Mouse (Mus musculus) lung, postnatal 25 days (tissue): ENCODE data around the gene Krt76.

ENCODE experiments used
- DNase-seq: peaks from one replicate; pipeline ENCODE4 v3.0.0; 2022; ENCODE audit warnings: low spot score

Gene Krt76

GRCm38 (mm10) chr15:101892820-101893219 is at the start of gene Krt76:
Krt76 (minus strand) TSS chr15:101892920.
- DNase-seq = no peak

- DNase-seq = no peak
These were observed 49.2 kb upstream of the Krt76 start for GRCm38 (mm10) chr15:101941948-101942347.

- DNase-seq = no peak
These were observed 47.6 kb upstream of the Krt76 start, which contains the start of gene Krt79 for GRCm38 (mm10) chr15:101940274-101940829. Krt79 (minus strand) TSS chr15:101940324.

DNA sequence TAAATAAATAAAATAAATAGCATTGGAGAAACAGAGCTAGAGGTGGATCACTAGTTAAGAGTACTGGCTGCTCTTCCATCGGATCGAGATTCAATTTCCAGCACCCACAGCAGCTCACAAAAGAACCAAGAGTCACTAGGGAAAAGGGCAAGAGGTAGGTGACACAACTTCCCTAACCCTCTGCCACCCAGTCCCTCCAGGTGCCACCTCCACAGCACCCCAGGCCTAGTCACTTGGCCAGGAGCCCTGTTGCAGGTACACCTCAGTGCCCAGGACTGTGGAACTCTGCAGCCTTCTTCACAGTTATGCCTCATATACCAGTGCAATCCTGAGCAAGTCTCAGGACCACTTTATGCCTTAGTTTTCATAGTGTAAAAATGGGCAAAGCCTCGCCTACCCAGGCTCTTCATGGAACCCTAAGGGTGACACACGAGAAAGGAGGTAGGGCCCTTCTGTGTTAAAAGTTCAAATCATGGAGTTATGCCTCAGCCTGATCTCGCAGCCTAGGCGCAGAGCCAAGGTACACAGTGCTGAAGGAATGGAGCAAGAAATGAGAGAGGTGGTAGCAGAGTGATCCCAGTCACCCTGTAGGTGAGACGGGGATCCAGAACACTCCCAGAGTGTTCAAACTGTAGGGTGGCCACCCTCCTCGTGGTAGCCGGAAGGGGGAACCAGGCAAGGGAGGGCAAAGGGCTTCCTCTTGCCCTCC is 46.0 kb upstream of the Krt76 start:
- no peak for DNase-seq

- no peak for DNase-seq
These were observed 40.3 kb upstream of the Krt76 start for GRCm38 (mm10) chr15:101933024-101933423.

- peak; percentile 55 for DNase-seq
These were observed 36.9 kb upstream of the Krt76 start for GRCm38 (mm10) chr15:101929666-101930065.

DNA sequence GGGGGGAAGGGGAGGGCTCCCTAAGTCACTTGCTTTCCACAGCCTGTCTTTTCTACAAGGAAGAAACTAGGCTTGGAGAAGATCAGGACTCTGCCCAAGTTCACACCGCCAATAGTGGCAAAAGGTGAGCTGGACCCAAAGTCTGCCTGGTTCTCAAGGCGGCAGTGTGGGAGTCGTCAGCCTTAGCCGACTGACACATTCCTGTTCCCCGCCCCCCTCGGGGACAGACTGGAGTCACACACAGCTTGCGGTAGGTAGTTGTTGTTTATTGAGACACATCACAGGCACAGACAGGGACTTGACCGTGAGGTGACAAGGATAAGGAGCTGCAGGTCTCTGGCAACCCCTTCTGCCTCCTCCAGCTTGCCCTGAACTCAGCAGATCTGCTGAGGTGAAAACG is 36.4 kb upstream of the Krt76 start:
- no peak for DNase-seq

DNA sequence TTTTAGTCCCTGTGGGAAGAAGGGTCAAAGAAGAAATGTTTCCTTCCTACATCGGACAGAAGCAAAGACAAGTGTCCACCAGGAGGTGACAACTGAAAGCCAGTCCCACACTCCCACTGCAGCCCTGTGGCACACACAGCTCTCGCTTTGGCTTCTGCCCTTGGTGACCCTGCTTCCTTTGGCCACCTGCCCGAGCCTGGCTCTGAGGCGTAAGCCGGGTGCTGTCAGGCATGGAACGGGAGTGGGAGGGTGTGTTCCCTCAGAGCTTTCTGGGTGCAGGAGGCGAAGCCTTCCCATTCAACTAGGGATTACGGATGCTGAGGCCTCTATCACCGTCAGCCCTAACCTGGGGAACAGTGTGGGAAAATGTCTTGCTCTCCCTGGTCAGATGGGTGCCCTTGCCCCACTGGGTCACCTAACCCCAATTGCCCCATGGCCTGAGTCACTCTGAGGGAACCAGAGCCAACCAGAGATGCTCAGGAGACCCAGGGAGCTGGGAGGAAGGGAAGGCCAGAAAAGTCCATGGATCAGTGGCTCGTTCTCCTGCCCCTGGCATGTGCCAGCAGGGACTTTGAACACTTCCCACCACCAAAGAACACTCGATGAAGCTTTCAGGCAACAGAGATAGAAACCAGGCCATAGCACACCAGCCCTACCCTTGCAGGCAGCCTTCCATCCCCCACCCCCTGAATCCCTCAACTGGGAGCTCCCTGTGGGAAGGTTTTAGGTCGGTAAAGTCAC is 34.8 kb upstream of the Krt76 start:
- DNase-seq = no peak

GRCm38 (mm10) chr15:101925041-101925440 is 32.3 kb upstream of the Krt76 start:
- no peak for DNase-seq

- no peak for DNase-seq
These were observed 31.9 kb upstream of the Krt76 start, which contains the start of gene Krt4 for GRCm38 (mm10) chr15:101924635-101925034. Krt4 (minus strand) TSS chr15:101924735.

DNA sequence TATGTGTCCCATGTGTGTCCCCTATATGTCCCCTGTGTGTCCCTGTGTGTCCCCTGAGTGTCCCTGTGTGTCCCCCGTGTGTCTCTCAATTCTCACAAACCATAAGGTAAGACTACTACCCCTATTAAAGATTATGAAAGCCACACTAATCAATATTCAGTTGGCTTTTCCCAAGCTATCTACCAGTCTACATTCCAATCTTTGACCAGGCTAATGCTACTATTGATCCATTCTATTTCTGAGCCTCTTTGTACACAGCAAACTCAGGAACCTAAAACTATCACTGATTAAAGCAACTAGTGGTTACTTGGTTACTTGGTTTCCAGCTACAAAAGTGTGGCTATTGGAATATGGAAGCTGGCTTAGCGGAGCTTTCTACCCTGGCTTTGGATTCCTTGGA is 29.6 kb upstream of the Krt76 start:
- DNase-seq = no peak

DNA sequence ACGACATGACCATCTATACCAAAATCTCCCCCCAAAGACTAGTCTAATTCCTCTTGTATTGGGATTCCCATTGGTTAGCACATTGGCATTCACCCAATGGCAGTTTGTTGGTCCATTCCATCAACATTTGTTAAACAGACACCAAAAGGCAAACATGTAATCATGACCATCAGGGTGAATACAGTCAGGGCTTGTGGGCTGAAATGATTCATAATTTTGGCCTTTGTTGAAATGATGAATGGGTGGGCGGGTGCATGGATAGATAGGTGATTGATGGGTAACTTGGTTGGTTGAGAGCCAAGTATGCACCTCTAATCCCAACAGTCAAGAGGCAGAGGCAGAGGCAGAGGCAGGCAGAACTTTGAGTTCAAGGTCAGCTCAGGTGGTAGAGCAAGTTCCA is 23.4 kb upstream of the Krt76 start:
- DNase-seq = no peak

DNA sequence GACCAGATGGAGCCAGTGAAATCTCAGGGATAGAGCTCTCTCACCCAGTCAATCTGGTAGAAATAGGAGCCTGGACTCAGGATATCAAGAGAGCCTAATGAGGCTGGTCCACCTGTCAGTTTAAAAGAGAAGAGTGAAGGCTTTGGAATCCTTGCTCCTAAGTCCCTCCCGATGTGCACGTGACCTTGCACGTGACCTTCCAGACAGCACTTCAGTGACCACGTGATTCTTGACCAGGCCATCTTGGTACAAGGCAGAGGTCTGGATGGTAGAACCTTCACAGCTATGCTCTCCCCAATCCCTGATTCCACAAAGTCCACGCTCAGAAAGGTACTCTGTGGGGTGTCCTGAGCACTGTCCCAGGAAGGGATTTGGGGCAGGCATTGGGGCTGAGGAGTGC is 12.1 kb upstream of the Krt76 start:
- no peak for DNase-seq

DNA sequence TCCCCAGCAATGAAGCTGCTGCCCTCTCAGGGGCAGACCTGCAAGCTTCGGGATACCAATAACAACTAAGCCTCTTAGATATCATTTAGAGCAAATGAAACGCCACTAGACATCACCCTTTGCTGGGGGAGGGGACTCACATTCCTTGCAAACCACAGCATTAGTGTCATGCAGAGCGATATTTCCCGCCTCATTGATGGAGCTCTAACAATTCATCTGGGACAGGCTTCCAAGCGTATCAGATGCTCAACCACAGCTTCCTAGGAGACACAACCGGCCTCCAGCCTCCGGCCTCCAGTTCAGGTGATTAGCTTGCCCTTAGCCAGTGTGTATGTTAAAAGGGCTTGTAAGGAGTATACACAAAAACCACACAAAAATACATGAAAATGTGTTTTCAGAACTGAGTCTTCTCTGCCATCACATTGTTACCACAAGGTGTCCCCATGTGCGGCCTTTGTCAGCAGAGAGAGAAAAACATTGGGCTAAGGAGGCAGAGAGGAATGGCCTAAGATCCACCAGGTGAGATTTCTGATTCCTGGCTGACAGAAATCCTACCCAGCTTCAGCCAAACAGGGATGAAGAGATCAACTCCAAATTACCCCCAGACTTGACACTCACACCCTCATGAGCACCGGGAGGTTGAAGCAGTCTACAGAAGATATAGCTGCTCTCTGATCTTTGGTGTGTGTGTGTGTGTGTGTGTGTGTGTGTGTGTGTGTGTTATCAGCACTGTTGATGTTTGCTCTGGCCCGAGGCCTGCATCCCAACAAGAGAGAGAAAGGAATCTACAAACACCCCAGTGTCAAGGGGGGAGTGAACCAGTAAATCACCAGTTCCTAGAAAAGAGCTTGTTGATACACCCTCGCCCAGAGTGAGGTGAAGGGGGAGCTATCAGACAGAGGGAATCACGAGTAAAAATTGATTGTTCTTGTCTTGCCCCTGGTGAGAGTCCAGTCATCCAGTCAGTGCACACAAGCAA is 9.7 kb upstream of the Krt76 start:
- no peak for DNase-seq

GRCm38 (mm10) chr15:101895216-101895615 is 2.5 kb upstream of the Krt76 start:
- DNase-seq = no peak

- DNase-seq = no peak
These were observed 12.9 kb downstream of the Krt76 start for GRCm38 (mm10) chr15:101879776-101880175.

DNA sequence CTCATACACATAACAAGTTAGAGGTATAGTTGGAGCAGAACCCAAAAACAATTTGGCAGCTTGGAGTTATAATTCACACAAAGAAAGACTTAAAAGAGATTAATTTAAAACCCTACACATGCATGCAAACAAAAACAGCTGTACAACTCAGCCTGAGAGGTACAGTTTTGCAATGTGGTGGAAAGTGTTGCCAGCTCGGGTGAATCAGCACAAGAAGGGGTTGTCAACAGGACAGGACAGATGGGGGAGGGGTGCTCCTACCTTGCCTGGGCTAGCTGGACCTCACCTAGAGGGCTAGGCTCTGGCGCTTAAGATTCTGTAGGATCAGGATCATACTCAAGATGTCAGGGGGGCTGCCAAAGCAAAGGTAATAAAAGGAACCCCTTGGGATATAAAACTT is 14.7 kb downstream of the Krt76 start:
- no peak for DNase-seq

- no peak for DNase-seq
These were observed 18.3 kb downstream of the Krt76 start for GRCm38 (mm10) chr15:101874383-101874782.

- no peak for DNase-seq
These were observed 19.5 kb downstream of the Krt76 start for GRCm38 (mm10) chr15:101873231-101873630.

- no peak for DNase-seq
These were observed 23.3 kb downstream of the Krt76 start, which contains the start of gene Krt77 for GRCm38 (mm10) chr15:101869431-101869830. Krt77 (minus strand) TSS chr15:101869705.

DNA sequence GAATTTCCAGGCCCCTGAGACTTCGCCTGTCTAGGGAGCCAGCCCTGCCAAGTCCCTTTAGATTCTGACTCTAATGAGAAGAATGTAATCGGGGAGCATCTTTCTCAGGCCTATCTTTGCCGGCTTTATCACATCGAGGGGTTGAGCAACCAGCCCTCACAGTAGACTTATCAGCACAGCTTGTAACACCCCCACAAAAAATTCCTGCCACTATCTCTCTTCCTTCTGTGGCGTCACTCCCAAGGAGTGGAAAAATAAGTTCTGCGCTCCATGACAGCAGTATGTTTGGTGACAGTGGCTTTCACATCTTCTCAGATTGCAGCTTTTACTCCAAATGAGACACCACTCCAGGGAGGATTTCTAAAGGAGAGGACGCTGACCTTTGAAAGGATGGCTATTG is 26.0 kb downstream of the Krt76 start:
- DNase-seq = no peak
